Mouse (Mus musculus): ENCODE data around the gene Rala. TPM values are rescaled to one million over a fixed set of nuclear protein-coding genes. Genes with fewer than 3 reads are reported as not detected.

Gene Rala
- total and polyA plus RNA-seq, 3 experiments = 21.4 to 42.6 (median 33.0) TPM

- Histone ChIP-seq H3K36me3 (ENCODE audit: control insufficient read depth, insufficient read depth, low read length) (no peaks in the 10 kb centered on the region), H3K27ac (no peak overlapping the region), H3K9ac (ENCODE audit: low read depth, low read length) (no peak overlapping the region), H3K4me1 (ENCODE audit: control insufficient read depth, insufficient read depth, low read length) (no peaks in the 10 kb centered on the region), H3K79me2 (replicated peaks; ENCODE audit: control insufficient read depth, insufficient read depth, low read length) (0 out of 2 replicates have a peak, but pooled peaks cover 3% of the 10 kb centered on the region), H3K4me3 (no peak overlapping the region), H3K27me3 (ENCODE audit: control insufficient read depth, insufficient read depth, low read length) (no peaks in the 10 kb centered on the region)
- TF ChIP-seq POLR2A (IDR thresholded peaks at IDR 0.05; ENCODE audit: insufficient read depth, low read depth, low read length) (no peak), EP300 (IDR thresholded peaks at IDR 0.05; ENCODE audit: insufficient read depth, low read depth, low read length) (no peak), CTCF (IDR thresholded peaks at IDR 0.05) (no peak)
- intact Hi-C loops (cut with DNase I) = no loop called here
- no peak for DNase-seq
- 65% methylated on average over 4 of the region's 4 CpGs for WGBS
Observed at GRCm38 (mm10) chr13:17901474-17901873, 42.6 kb downstream of the Rala start.

- TF ChIP-seq EP300 (IDR thresholded peaks at IDR 0.05; ENCODE audit: insufficient read depth, low read depth, low read length) (no peak), POLR2A (IDR thresholded peaks at IDR 0.05; ENCODE audit: insufficient read depth, low read depth, low read length) (no peak), CTCF (IDR thresholded peaks at IDR 0.05) (no peak)
- intact Hi-C loops (cut with DNase I) = no loop called here
- no peaks in the 10 kb centered on the region for H3K36me3 ChIP-seq (ENCODE audit: control insufficient read depth, insufficient read depth, low read length)
Observed at GRCm38 (mm10) chr13:17900641-17901040, 43.4 kb downstream of the Rala start.

GRCm38 (mm10) chr13:17897040-17897439, 47.0 kb downstream of the Rala start:
- H3K27me3 ChIP-seq (ENCODE audit: control insufficient read depth, insufficient read depth, low read length) = no peaks in the 10 kb centered on the region
- H3K4me3 ChIP-seq = no peak overlapping the region
- H3K27ac ChIP-seq = no peak overlapping the region
- intact Hi-C loops (cut with DNase I) = no loop called here
- 82% methylated on average over 1 of the region's 1 CpGs for WGBS
- DNase-seq = no peak
- no peak overlapping the region for H3K9ac ChIP-seq (ENCODE audit: low read depth, low read length)
- no peaks in the 10 kb centered on the region for H3K36me3 ChIP-seq (ENCODE audit: control insufficient read depth, insufficient read depth, low read length)
- no peak for TF ChIP-seq CTCF (IDR thresholded peaks at IDR 0.05)
- TF ChIP-seq EP300 (IDR thresholded peaks at IDR 0.05; ENCODE audit: insufficient read depth, low read depth, low read length) = no peak
- TF ChIP-seq POLR2A (IDR thresholded peaks at IDR 0.05; ENCODE audit: insufficient read depth, low read depth, low read length) = no peak
- H3K79me2 ChIP-seq (replicated peaks; ENCODE audit: control insufficient read depth, insufficient read depth, low read length) = 0 out of 2 replicates have a peak, but pooled peaks cover 3% of the 10 kb centered on the region
- H3K4me1 ChIP-seq (ENCODE audit: control insufficient read depth, insufficient read depth, low read length) = no peaks in the 10 kb centered on the region

More at GRCm38 (mm10) chr13:17900641-17901040, 43.4 kb downstream of the Rala start:
- DNase-seq = no peak
- Histone ChIP-seq H3K27me3 (ENCODE audit: control insufficient read depth, insufficient read depth, low read length) (no peaks in the 10 kb centered on the region), H3K79me2 (replicated peaks; ENCODE audit: control insufficient read depth, insufficient read depth, low read length) (0 out of 2 replicates have a peak, but pooled peaks cover 3% of the 10 kb centered on the region), H3K4me1 (ENCODE audit: control insufficient read depth, insufficient read depth, low read length) (no peaks in the 10 kb centered on the region), H3K4me3 (no peak overlapping the region), H3K27ac (no peak overlapping the region), H3K9ac (ENCODE audit: low read depth, low read length) (no peak overlapping the region)
- 80% methylated on average over 5 of the region's 5 CpGs for WGBS

- no peak overlapping the region for H3K4me3 ChIP-seq
- no peak for DNase-seq
- no peaks in the 10 kb centered on the region for H3K79me2 ChIP-seq (replicated peaks; ENCODE audit: control insufficient read depth, insufficient read depth, low read length)
- no peaks in the 10 kb centered on the region for H3K27me3 ChIP-seq (ENCODE audit: control insufficient read depth, insufficient read depth, low read length)
- 84% methylated on average over 6 of the region's 6 CpGs for WGBS
- no peak overlapping the region for H3K27ac ChIP-seq
- intact Hi-C loops (cut with DNase I) = no loop called here
- H3K36me3 ChIP-seq (ENCODE audit: control insufficient read depth, insufficient read depth, low read length) = no peaks in the 10 kb centered on the region
- H3K4me1 ChIP-seq (ENCODE audit: control insufficient read depth, insufficient read depth, low read length) = no peaks in the 10 kb centered on the region
- H3K9ac ChIP-seq (ENCODE audit: low read depth, low read length) = no peak overlapping the region
- TF ChIP-seq POLR2A (IDR thresholded peaks at IDR 0.05; ENCODE audit: insufficient read depth, low read depth, low read length) (no peak), EP300 (IDR thresholded peaks at IDR 0.05; ENCODE audit: insufficient read depth, low read depth, low read length) (no peak), CTCF (IDR thresholded peaks at IDR 0.05) (no peak)
Observed at GRCm38 (mm10) chr13:17891545-17891944, 52.5 kb downstream of the Rala start.

GRCm38 (mm10) chr13:17884211-17884610, 59.8 kb downstream of the Rala start:
- no peak overlapping the region for H3K27ac ChIP-seq
- H3K9ac ChIP-seq (ENCODE audit: low read depth, low read length) = no peak overlapping the region
- H3K4me3 ChIP-seq = no peak overlapping the region
- intact Hi-C loops (cut with DNase I) = no loop called here
- DNase-seq = no peak
- WGBS = 70% methylated on average over 8 of the region's 8 CpGs
- H3K4me1 ChIP-seq (ENCODE audit: control insufficient read depth, insufficient read depth, low read length) = no peaks in the 10 kb centered on the region
- TF ChIP-seq EP300 (IDR thresholded peaks at IDR 0.05; ENCODE audit: insufficient read depth, low read depth, low read length) (no peak), CTCF (IDR thresholded peaks at IDR 0.05) (no peak), POLR2A (IDR thresholded peaks at IDR 0.05; ENCODE audit: insufficient read depth, low read depth, low read length) (no peak)
- no peaks in the 10 kb centered on the region for H3K27me3 ChIP-seq (ENCODE audit: control insufficient read depth, insufficient read depth, low read length)
- H3K79me2 ChIP-seq (replicated peaks; ENCODE audit: control insufficient read depth, insufficient read depth, low read length) = no peaks in the 10 kb centered on the region
- H3K36me3 ChIP-seq (ENCODE audit: control insufficient read depth, insufficient read depth, low read length) = peaks cover 2% of the 10 kb centered on the region

GRCm38 (mm10) chr13:17879061-17879460, 65.0 kb downstream of the Rala start:
- Histone ChIP-seq H3K4me1 (ENCODE audit: control insufficient read depth, insufficient read depth, low read length) (no peaks in the 10 kb centered on the region), H3K27ac (no peak overlapping the region), H3K27me3 (ENCODE audit: control insufficient read depth, insufficient read depth, low read length) (no peaks in the 10 kb centered on the region), H3K9ac (ENCODE audit: low read depth, low read length) (no peak overlapping the region), H3K36me3 (ENCODE audit: control insufficient read depth, insufficient read depth, low read length) (peaks cover 2% of the 10 kb centered on the region), H3K79me2 (replicated peaks; ENCODE audit: control insufficient read depth, insufficient read depth, low read length) (no peaks in the 10 kb centered on the region), H3K4me3 (no peak overlapping the region)
- intact Hi-C loops (cut with DNase I) = no loop called here
- no peak for TF ChIP-seq EP300 (IDR thresholded peaks at IDR 0.05; ENCODE audit: insufficient read depth, low read depth, low read length)
- DNase-seq = no peak
